Mouse (Mus musculus): ENCODE measurements around the gene Cox14. TPM values are rescaled to one million over a fixed set of nuclear protein-coding genes. Genes with fewer than 3 reads are reported as not detected.
"Not testable (repeated sequence)": the region's sequence is repeated elsewhere in the genome, so short reads cannot be mapped to it uniquely, and the experiment has no call there.

The Cox14 gene
- total RNA-seq, 2 experiments from 2014 or later: 171 to 172 TPM

- DNase-seq: not testable (repeated sequence)
Measured at GRCm38 (mm10) chr15:99727039-99727438, 1.6 kb downstream of the Cox14 start.

- DNase-seq: no peak
Measured at GRCm38 (mm10) chr15:99727525-99727924, 2.1 kb downstream of the Cox14 start.

DNA sequence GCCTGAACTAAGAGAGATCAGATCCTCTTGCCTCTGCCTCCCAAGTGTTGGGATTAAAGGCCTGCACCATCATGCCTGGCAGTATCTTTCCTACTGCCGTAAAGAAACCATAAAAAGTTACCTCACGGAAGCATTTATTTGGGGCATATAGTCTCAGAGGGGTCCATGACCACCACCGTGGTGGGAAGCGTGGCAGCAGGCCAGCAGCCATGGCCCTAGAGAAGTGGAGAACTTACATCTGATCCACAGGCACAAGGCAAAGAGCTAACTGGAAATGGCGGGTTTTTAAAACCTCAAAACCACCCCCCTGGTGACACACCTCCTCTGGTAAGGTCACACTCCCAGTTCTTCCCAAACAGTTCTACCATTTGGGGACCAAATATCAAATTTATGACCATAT lies 2.8 kb downstream of the Cox14 start:
- DNase-seq: no peak

GRCm38 (mm10) chr15:99729056-99729783 lies 3.8 kb downstream of the Cox14 start:
- DNase-seq: no peak

GRCm38 (mm10) chr15:99731167-99731566 lies 5.7 kb downstream of the Cox14 start:
- DNase-seq: no peak

DNA sequence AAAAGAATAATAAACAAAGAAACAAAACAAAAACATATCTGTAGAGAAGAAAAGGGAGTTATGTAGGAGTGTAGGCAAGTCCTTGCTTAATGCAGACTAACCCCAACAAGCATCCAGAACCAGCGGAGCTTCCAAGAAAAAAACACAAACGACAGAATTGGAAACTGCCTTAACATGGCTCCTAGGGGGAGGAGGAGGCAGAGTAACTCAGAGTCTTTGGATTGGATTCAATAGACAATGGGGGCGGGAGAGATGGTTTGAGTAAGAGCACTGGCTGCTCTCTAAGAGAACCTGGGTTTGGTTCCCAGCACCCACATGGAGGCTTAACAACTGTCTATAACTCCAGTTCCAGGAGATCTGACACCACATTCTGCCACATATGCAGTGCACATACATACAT lies 6.3 kb downstream of the Cox14 start:
- DNase-seq: no peak

- DNase-seq: no peak
Measured at GRCm38 (mm10) chr15:99733186-99733585, 7.8 kb downstream of the Cox14 start.

DNA sequence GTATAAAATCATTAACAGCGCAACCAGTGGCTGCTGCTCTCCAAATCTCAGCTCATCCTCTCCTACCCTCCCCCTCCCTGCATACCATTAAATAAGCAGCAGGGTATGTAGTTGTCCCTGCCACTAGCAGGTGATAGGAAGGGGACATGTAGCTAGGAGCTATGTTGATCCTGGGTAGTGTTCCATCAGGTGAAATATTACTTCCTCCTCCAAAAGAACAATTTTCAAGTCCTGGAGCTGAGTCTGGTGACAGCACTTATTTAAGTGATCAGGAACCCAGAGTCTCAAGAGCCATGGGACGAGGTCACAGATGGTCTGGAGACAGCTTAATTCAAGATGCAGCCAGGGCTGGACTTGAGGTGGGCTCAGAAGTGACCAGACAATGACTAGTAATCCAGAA lies 10.2 kb downstream of the Cox14 start:
- peak; percentile 100 for DNase-seq

DNA sequence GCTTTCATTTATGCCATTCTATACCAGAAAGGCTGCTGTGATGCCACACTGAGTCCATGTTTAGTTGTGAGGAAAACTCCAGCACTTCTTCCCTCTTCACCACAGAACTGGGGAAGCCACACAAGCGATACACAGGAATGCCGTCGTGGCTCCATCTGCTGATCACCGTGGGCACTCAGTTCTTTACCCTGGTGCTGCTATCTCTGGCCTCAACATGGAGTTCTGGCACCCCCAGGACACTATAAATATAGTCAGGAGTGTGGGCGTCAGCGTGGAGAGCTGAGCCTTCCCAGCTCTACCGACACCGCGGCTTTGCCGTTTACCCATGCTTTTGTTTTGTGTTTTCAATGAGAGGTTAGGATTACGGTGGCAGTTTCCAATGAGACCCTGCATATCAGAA lies 11.3 kb downstream of the Cox14 start:
- no peak for DNase-seq

DNA sequence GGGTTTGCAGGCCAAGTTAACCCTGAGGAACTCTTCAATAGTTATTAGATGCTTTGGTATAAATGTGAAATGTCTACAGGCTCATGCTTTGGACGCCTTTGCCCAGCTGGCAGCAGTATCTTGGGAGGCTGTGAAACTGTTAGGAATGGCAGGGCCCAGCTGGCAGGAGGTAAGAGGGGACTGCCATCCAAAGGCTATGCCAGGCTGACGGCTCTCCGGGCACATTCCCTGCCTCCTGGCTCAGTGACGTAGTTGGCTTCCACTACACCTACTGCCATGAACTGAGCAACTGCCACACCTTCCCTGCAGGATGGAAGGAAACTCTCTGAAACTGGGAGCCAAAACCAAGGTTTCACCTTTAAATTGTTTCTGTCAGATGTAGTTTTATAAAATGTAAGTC lies 14.8 kb downstream of the Cox14 start:
- no peak for DNase-seq

DNA sequence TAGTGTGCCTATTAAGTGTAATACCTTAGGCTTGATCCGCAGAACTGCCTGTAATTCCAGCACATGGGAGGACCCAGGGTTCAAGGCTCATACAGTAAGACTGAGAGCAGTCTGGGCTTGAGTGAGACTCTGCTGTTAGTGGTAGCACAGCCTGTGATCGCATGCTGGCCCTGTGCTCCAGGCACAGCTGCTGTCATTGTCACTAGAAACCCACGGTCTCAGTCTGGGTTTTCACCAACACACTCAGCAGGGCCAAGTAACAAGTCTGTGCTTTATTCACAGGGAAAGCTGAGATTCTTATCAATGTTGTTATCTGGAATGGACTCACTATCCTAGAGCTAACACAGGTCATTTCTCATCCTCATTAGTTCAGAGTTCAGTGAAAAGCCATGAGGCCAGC lies 28.8 kb downstream of the Cox14 start:
- DNase-seq: no peak

- DNase-seq: no peak
Measured at GRCm38 (mm10) chr15:99767467-99767866, 42.0 kb downstream of the Cox14 start.

- no peak for DNase-seq
Measured at GRCm38 (mm10) chr15:99768761-99769160, 43.3 kb downstream of the Cox14 start.

- no peak for DNase-seq
Measured at GRCm38 (mm10) chr15:99771004-99771500, 45.6 kb downstream of the Cox14 start.

DNA sequence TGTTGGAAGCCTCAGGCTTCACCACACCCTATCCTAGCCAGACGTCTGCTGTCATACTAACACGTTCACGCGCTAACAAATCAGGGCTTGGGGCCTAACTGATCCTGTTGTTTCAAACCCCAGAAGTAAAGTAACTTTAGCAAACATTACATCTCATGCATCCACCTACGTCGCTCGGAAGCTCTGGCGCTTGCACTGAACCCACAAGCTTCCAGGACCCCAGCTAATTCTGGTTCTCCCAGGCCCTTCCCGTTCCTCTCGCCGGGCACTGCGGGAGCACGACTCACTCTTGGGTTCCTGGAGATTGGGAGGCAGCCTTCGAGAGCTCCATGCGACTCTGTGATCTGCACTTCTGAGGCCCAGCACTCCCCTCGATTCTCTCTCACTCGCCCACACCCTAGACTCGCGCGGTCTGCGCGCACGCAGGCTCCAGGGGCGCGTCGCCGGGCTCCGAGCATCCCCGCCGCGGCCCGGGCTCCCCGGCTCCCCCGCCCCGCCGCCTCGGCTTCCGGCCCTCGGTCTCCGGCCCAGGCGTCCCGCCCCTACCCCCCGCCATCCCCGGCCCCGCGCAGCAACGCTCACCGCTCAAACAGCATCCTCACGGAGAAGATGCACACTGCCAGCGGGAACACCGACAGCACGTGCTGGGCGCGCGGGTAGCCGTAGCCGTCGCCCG lies 46.3 kb downstream of the Cox14 start:
- peak; percentile 12 for DNase-seq

- peak; percentile 91 for DNase-seq
Measured at GRCm38 (mm10) chr15:99772277-99772880, 47.0 kb downstream of the Cox14 start.

GRCm38 (mm10) chr15:99772881-99772924 lies 47.3 kb downstream of the Cox14 start, which contains the start of gene Cers5:
Cers5 (minus strand) TSS chr15:99772885.
- not testable (repeated sequence) for DNase-seq

- DNase-seq: no peak
Measured at GRCm38 (mm10) chr15:99772925-99773324, 47.5 kb downstream of the Cox14 start.

Other genes starting within 250 kb of the Cox14 start
- gene Faim2, start 197.5 kb upstream of the Cox14 start, total RNA-seq (2021): under 1 TPM; 0.13 to 0.20 TPM
- gene Aqp2, start 146.6 kb upstream of the Cox14 start, total RNA-seq (2021): not detected
- gene Aqp5, start 134.8 kb upstream of the Cox14 start, total RNA-seq (2021): not detected
- not detected for gene Aqp6, start 124.2 kb upstream of the Cox14 start, total RNA-seq (2021)
- 1 to 10 TPM; 1.3 to 2.1 TPM for gene Racgap1, start 74.0 kb upstream of the Cox14 start, total RNA-seq (2021)
- gene Asic1, start 55.2 kb upstream of the Cox14 start, total RNA-seq (2021): under 1 TPM; 0.08 to 0.61 TPM
- 1 to 10 TPM; 4.6 to 5.9 TPM for gene Smarcd1, start 23.5 kb upstream of the Cox14 start, total RNA-seq (2021)
- 1 to 10 TPM in 1 of 2 experiments, not detected in 1; 1.6 TPM for gene Gm17349, start 20.1 kb upstream of the Cox14 start, total RNA-seq (2021)
- gene Gpd1, start 8.1 kb upstream of the Cox14 start, total RNA-seq (2021): 100 to 1,000 TPM; 415 to 536 TPM
- gene Cers5, start 47.3 kb downstream of the Cox14 start, total RNA-seq (2021): 1 to 10 TPM; 4.0 to 6.1 TPM
- gene Lima1, start 149.8 kb downstream of the Cox14 start, total RNA-seq (2021): 10 to 100 TPM; 10.9 to 12.0 TPM
- under 1 TPM; 0.03 to 0.20 TPM for gene Fam186a, start 241.4 kb downstream of the Cox14 start, total RNA-seq (2021)
- gene Larp4, start 244.4 kb downstream of the Cox14 start, total RNA-seq (2021): 10 to 100 TPM; 43.2 to 43.5 TPM